Mouse (Mus musculus) layer of hippocampus, adult 18-20 months (tissue): ENCODE measurements around the gene Hist1h2ac. TPM values are rescaled to one million over a fixed set of nuclear protein-coding genes. Genes with fewer than 3 reads are reported as not detected.
A peak's percentile ranks its signal among the peaks of the same experiment; 100 is the strongest.
"Not testable (repeated sequence)": the region's sequence is repeated elsewhere in the genome, so short reads cannot be mapped to it uniquely, and the experiment has no call there.

ENCODE experiments used
- DNase-seq, 2 experiments: peaks; one replicate each; pipeline ENCODE4 v3.0.0; 2022; ENCODE audit warnings: low spot score in 2 of 2
- long read RNA-seq: library from polyadenylated mRNA; stranded (forward); transcript quantifications from one replicate; pipeline ENCODE4 v2.0.0, GENCODE M21; 2021
- total RNA-seq, 2 experiments: library from RNA; stranded (reverse); gene quantifications; 2 replicates each; pipeline ENCODE4 v1.2.3; 2021

Hist1h2ac gene
- 1 to 10 TPM; 2.3 to 3.4 TPM for total RNA-seq
- long read RNA-seq, partial matches to known transcripts: 0 of 1 reads
- long read RNA-seq, other reads (novel, unspliced or antisense): 0 of 1 reads

- peak; percentile 85 to 93 for DNase-seq
Observed at GRCm38 (mm10) chr13:23683755-23684281, at the start of gene Hist1h2ac, which contains the start of gene Hist1h2bc. Gene Hist1h2ac, minus strand, starts transcription at chr13:23683948. Gene Hist1h2bc, plus strand, starts transcription at chr13:23684199.

GRCm38 (mm10) chr13:23732156-23732804, 48.5 kb upstream of the Hist1h2ac start:
- peak in 1 of 2 experiments; percentile 66 for DNase-seq

- DNase-seq: no peak
Observed at GRCm38 (mm10) chr13:23730479-23730878, 46.7 kb upstream of the Hist1h2ac start.

- DNase-seq: no peak
Observed at GRCm38 (mm10) chr13:23729706-23730105, 46.0 kb upstream of the Hist1h2ac start.

GRCm38 (mm10) chr13:23729192-23729525, 45.4 kb upstream of the Hist1h2ac start:
- DNase-seq: no peak

- DNase-seq: no peak
Observed at GRCm38 (mm10) chr13:23728472-23729191, 44.9 kb upstream of the Hist1h2ac start.

- no peak for DNase-seq
Observed at GRCm38 (mm10) chr13:23725213-23725612, 41.5 kb upstream of the Hist1h2ac start.

- no peak for DNase-seq
Observed at GRCm38 (mm10) chr13:23724239-23724638, 40.5 kb upstream of the Hist1h2ac start.

- not testable (repeated sequence) for DNase-seq
Observed at GRCm38 (mm10) chr13:23717593-23718245, 34.0 kb upstream of the Hist1h2ac start.

GRCm38 (mm10) chr13:23717176-23717575, 33.4 kb upstream of the Hist1h2ac start:
- no peak for DNase-seq

GRCm38 (mm10) chr13:23716261-23717042, 32.7 kb upstream of the Hist1h2ac start:
- no peak for DNase-seq

- DNase-seq: no peak
Observed at GRCm38 (mm10) chr13:23710374-23711089, 26.8 kb upstream of the Hist1h2ac start, which contains the start of gene Hfe. Gene Hfe, minus strand, starts transcription at chr13:23710854.

GRCm38 (mm10) chr13:23709714-23710373, 26.1 kb upstream of the Hist1h2ac start:
- DNase-seq: no peak

GRCm38 (mm10) chr13:23708654-23709053, 24.9 kb upstream of the Hist1h2ac start:
- no peak for DNase-seq

- DNase-seq: no peak
Observed at GRCm38 (mm10) chr13:23708041-23708440, 24.3 kb upstream of the Hist1h2ac start.

- DNase-seq: no peak
Observed at GRCm38 (mm10) chr13:23706771-23707170, 23.0 kb upstream of the Hist1h2ac start.

- no peak for DNase-seq
Observed at GRCm38 (mm10) chr13:23705751-23706356, 22.1 kb upstream of the Hist1h2ac start.

- DNase-seq: not testable (repeated sequence)
Observed at GRCm38 (mm10) chr13:23702801-23703200, 19.1 kb upstream of the Hist1h2ac start.

- DNase-seq: no peak
Observed at GRCm38 (mm10) chr13:23702220-23702619, 18.5 kb upstream of the Hist1h2ac start.
